Mouse (Mus musculus): ENCODE data around the gene Traf1. TPM values are rescaled to one million over a fixed set of nuclear protein-coding genes. Genes with fewer than 3 reads are reported as not detected.

The Traf1 gene
- polyA plus RNA-seq, 1 experiment from 2014 or later, result 18.6 TPM

DNA sequence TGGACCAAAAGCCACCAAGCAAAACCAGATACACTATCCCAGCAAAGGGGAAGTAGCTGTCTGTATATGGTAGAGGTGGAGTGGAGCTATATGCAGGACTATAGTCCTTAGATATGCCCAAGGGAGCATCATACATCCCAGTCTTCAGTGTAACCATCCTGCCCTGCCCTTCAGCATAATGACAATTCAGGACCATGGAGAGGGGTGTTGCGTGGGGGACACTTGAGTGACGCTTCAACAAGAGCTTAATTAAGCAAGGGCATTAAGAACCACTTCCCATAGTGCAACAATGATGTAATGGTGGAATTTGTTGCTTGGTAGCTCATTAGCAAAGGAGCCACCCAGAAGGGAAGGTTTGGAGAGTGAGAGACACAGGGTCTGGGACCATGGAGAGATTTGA is 12.9 kb downstream of the Traf1 start:
- Histone ChIP-seq H3K27me3 (ENCODE audit: insufficient read depth, low read length) (no peaks in the 10 kb centered on the region), H3K9ac (ENCODE audit: low read depth, low read length) (no peak overlapping the region), H3K4me3 (replicated peaks; ENCODE audit: low read depth, low read length) (no peak overlapping the region), H3K4me1 (replicated peaks; ENCODE audit: insufficient read depth, low read length) (no peaks in the 10 kb centered on the region), H3K27ac (no peak overlapping the region), H3K9me3 (replicated peaks; ENCODE audit: low read length) (no peaks in the 10 kb centered on the region), H3K36me3 (ENCODE audit: insufficient read depth, low read length) (no peaks in the 10 kb centered on the region), H3K4me2 (ENCODE audit: low read length) (no peak overlapping the region)
- no peak for ATAC-seq (replicated peaks; ENCODE audit: low FRiP score, low read depth)
- 22% methylated on average over 2 of the region's 2 CpGs for WGBS
- no peak for TF ChIP-seq CTCF (IDR thresholded peaks at IDR 0.05; ENCODE audit: low read depth)
- DNase-seq (ENCODE audit: low spot score), result no peak

DNA sequence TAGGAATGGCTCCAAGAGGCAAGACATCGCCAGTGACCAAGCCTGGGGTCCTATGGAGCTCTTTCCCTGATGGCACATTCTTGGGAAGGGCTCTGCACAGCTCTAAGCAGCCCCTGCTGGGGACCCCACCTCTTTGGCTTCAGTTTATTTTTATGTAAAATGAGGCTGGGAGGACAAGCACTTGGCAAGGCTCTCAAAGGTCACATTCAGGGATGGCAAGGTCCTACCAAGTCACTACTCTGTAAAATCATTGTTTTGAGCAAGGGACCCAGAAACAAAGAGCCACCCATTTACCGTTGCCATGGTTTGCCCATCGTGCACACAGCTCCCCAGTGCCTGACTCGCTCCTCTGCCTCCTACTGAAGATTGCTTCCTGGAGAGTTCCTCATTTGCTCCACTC is 15.5 kb downstream of the Traf1 start:
- Histone ChIP-seq H3K36me3 (ENCODE audit: insufficient read depth, low read length) (no peaks in the 10 kb centered on the region), H3K9me3 (replicated peaks; ENCODE audit: low read length) (no peaks in the 10 kb centered on the region), H3K4me2 (ENCODE audit: low read length) (no peak overlapping the region), H3K4me3 (replicated peaks; ENCODE audit: low read depth, low read length) (no peak overlapping the region), H3K4me1 (replicated peaks; ENCODE audit: insufficient read depth, low read length) (no peaks in the 10 kb centered on the region), H3K27ac (no peak overlapping the region), H3K9ac (ENCODE audit: low read depth, low read length) (no peak overlapping the region), H3K27me3 (ENCODE audit: insufficient read depth, low read length) (no peaks in the 10 kb centered on the region)
- no peak for DNase-seq (ENCODE audit: low spot score)
- WGBS, result 64% methylated on average over 4 of the region's 4 CpGs
- TF ChIP-seq CTCF (IDR thresholded peaks at IDR 0.05; ENCODE audit: low read depth), result no peak
- ATAC-seq (replicated peaks; ENCODE audit: low FRiP score, low read depth), result no peak

- Histone ChIP-seq H3K27me3 (ENCODE audit: insufficient read depth, low read length) (no peaks in the 10 kb centered on the region), H3K4me2 (ENCODE audit: low read length) (no peak overlapping the region), H3K9ac (ENCODE audit: low read depth, low read length) (no peak overlapping the region), H3K27ac (no peak overlapping the region), H3K36me3 (ENCODE audit: insufficient read depth, low read length) (no peaks in the 10 kb centered on the region), H3K4me3 (replicated peaks; ENCODE audit: low read depth, low read length) (no peak overlapping the region), H3K4me1 (replicated peaks; ENCODE audit: insufficient read depth, low read length) (no peaks in the 10 kb centered on the region), H3K9me3 (replicated peaks; ENCODE audit: low read length) (no peaks in the 10 kb centered on the region)
- ATAC-seq (replicated peaks; ENCODE audit: low FRiP score, low read depth) (no peak), DNase-seq (ENCODE audit: low spot score) (no peak)
- TF ChIP-seq CTCF (IDR thresholded peaks at IDR 0.05; ENCODE audit: low read depth), result no peak
- WGBS, result 60% methylated on average over 4 of the region's 4 CpGs
Measured at GRCm38 (mm10) chr2:34945580-34945979, 16.0 kb downstream of the Traf1 start.

DNA sequence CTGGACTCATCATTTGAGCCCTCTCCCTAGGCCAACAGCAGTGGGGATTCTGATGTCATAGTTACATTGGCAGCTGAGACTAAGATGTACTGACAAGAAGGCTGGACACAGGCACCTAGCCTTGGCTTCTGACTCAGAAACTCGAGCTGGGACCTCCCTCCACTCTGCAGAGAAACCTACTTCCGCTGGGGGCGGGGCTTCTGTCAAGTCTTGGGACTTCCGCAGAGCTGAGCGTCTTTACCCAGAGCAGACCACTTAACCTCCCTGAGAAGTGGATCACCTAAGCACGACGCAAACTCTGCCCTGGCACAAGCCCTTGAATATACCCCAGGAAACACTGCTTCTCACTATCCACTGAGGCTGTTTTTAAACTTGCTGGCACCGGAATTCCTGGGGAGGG is 16.8 kb downstream of the Traf1 start:
- Histone ChIP-seq H3K27me3 (ENCODE audit: insufficient read depth, low read length) (no peaks in the 10 kb centered on the region), H3K4me3 (replicated peaks; ENCODE audit: low read depth, low read length) (no peak overlapping the region), H3K4me2 (ENCODE audit: low read length) (no peak overlapping the region), H3K36me3 (ENCODE audit: insufficient read depth, low read length) (no peaks in the 10 kb centered on the region), H3K9ac (ENCODE audit: low read depth, low read length) (no peak overlapping the region), H3K9me3 (replicated peaks; ENCODE audit: low read length) (no peaks in the 10 kb centered on the region), H3K27ac (no peak overlapping the region), H3K4me1 (replicated peaks; ENCODE audit: insufficient read depth, low read length) (no peaks in the 10 kb centered on the region)
- DNase-seq (ENCODE audit: low spot score), result peak; percentile 46
- TF ChIP-seq CTCF (IDR thresholded peaks at IDR 0.05; ENCODE audit: low read depth), result no peak
- ATAC-seq (replicated peaks; ENCODE audit: low FRiP score, low read depth), result no peak
- 25% methylated on average over 8 of the region's 8 CpGs for WGBS

GRCm38 (mm10) chr2:34943556-34944120 is 17.9 kb downstream of the Traf1 start:
- Histone ChIP-seq H3K4me1 (replicated peaks; ENCODE audit: insufficient read depth, low read length) (peaks cover 4% of the 10 kb centered on the region; the same call in 1 of the 2 replicates), H3K27ac (no peak overlapping the region), H3K36me3 (ENCODE audit: insufficient read depth, low read length) (no peaks in the 10 kb centered on the region), H3K9me3 (replicated peaks; ENCODE audit: low read length) (no peaks in the 10 kb centered on the region), H3K4me3 (replicated peaks; ENCODE audit: low read depth, low read length) (no peak overlapping the region), H3K9ac (ENCODE audit: low read depth, low read length) (no peak overlapping the region), H3K4me2 (ENCODE audit: low read length) (no peak overlapping the region), H3K27me3 (ENCODE audit: insufficient read depth, low read length) (no peaks in the 10 kb centered on the region)
- TF ChIP-seq CTCF (IDR thresholded peaks at IDR 0.05; ENCODE audit: low read depth), result no peak
- ATAC-seq (replicated peaks; ENCODE audit: low FRiP score, low read depth) (no peak; the same call in 1 of the 2 replicates), DNase-seq (ENCODE audit: low spot score) (no peak)
- whole genome bisulfite sequencing, result 51% methylated on average over 13 of the region's 13 CpGs

- Histone ChIP-seq H3K27ac (no peak overlapping the region), H3K9me3 (replicated peaks; ENCODE audit: low read length) (no peaks in the 10 kb centered on the region), H3K36me3 (ENCODE audit: insufficient read depth, low read length) (no peaks in the 10 kb centered on the region), H3K4me2 (ENCODE audit: low read length) (no peak overlapping the region), H3K4me1 (replicated peaks; ENCODE audit: insufficient read depth, low read length) (peaks cover 7% of the 10 kb centered on the region; the same call in 1 of the 2 replicates), H3K9ac (ENCODE audit: low read depth, low read length) (no peak overlapping the region), H3K4me3 (replicated peaks; ENCODE audit: low read depth, low read length) (no peak overlapping the region), H3K27me3 (ENCODE audit: insufficient read depth, low read length) (no peaks in the 10 kb centered on the region)
- TF ChIP-seq CTCF (IDR thresholded peaks at IDR 0.05; ENCODE audit: low read depth), result no peak
- WGBS, result 80% methylated on average over 11 of the region's 11 CpGs
- DNase-seq (ENCODE audit: low spot score), result no peak
- no peak for ATAC-seq (replicated peaks; ENCODE audit: low FRiP score, low read depth)
Measured at GRCm38 (mm10) chr2:34941061-34941675, 20.4 kb downstream of the Traf1 start.

Measured in kidney, postnatal 0 days (tissue).